In the genomic region with DNA sequence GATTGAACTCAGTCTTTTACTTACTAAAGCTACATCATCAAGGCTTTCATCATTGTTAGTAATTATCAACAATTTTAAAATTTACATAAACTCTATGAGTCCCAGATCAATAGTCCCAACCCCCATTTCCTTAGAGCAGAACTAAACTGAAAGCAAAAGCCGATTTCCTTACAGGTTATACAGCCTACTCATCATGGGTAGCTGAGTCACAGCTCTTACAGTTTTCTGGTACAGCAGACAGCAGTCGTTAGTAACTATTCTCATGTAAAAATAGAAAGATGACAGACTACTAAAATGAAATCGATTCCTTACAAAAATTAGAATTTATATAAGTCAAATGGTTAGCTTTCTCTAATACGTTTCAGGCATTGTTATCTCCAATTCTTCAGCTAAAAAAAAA, we compare ENCODE assay signal across 31 mouse cellular contexts.
A peak's percentile ranks its signal among the peaks of the same experiment; 100 is the strongest.
DNase-seq lines count a peak whose midpoint lies in the region; ATAC-seq and TF ChIP-seq lines count a peak whose summit lies in the region.
"Had no signal": no experiment of that assay in that cellular context is flagged by ENCODE, and none has a peak within 500 bp of the region (broad histone marks: within the 10 kb centered on the region; RNA-seq: fewer than 3 reads in every experiment).

No protein-coding gene starts in this region.

- in situ Hi-C loops in CH12.LX (cut with MboI; ENCODE audit: low pct_ligation_motif_present, low pct_unique_long_range_greater_than_20kb, low sequenced_read_pairs) = no loop called here

- dilution Hi-C loops in CH12.LX (cut with MboI; ENCODE audit: extremely low pct_ligation_motif_present, extremely low pct_unique_long_range_greater_than_20kb, low sequenced_read_pairs) = no loop called here

- DNase-seq in frontal cortex, postnatal 36 days (ENCODE audit: low spot score in 2 of 2) = no peak
- peak; percentile 6 for DNase-seq in CH12.LX (ENCODE audit: extremely low read depth)
- peak; percentile 11 for DNase-seq in telencephalon, adult 2 months (ENCODE audit: low read depth, low spot score)
- DNase-seq in layer of hippocampus, adult 2 months (ENCODE audit: low spot score in 2 of 2) = no peak
- DNase-seq: adrenal gland, postnatal 10 days; adrenal gland, postnatal 36 days; B cell, adult 2 months; cerebellum, adult 11 months; cerebellum, adult 2 months; cerebellum, postnatal 10 days; cerebellum, postnatal 36 days; embryo, embryonic 11 days; forebrain, postnatal 0 days; gastrocnemius, postnatal 10 days; gastrocnemius, postnatal 36 days; heart, adult 2 months; heart, postnatal 14 days; heart, postnatal 4 days; kidney, adult 11 months; kidney, adult 8-10 months had no signal

- no peak for TF ChIP-seq RAD21 in CH12.LX (IDR thresholded peaks at IDR 0.05; ENCODE audit: low read depth, low read length)

- H3K4me2 ChIP-seq in CH12.LX (ENCODE audit: insufficient read depth, low read depth, poor library complexity, severe bottlenecking) = no peak overlapping the region
- H3K4me2 ChIP-seq: embryonic facial prominence, embryonic 13.5 days; heart, embryonic 13.5 days; hindbrain, embryonic 15.5 days; intestine, embryonic 15.5 days had no signal

- no peaks in the 10 kb centered on the region for H3K27me3 ChIP-seq in CH12.LX (replicated peaks)
- H3K27me3 ChIP-seq: embryonic facial prominence, embryonic 13.5 days; heart, embryonic 13.5 days; hindbrain, embryonic 15.5 days; intestine, embryonic 15.5 days; Patski had no signal

- H3K27ac ChIP-seq in CH12.LX (ENCODE audit: insufficient read depth, low read depth) = no peak overlapping the region
- no peak overlapping the region for H3K27ac ChIP-seq in layer of hippocampus, adult 2 months
- H3K27ac ChIP-seq: embryonic facial prominence, embryonic 10.5 days; embryonic facial prominence, embryonic 13.5 days; forebrain, embryonic 10.5 days; heart, adult 2 months; heart, embryonic 10.5 days; heart, embryonic 13.5 days; hindbrain, embryonic 15.5 days; intestine, embryonic 15.5 days had no signal

- TF ChIP-seq CTCF in CH12.LX (conservative IDR thresholded peaks at IDR 0.05 in 1 of 2, IDR thresholded peaks at IDR 0.05 in 1 of 2; ENCODE audit: low read depth in 2 of 2, low read length in 2 of 2) = no peak
- no peak for TF ChIP-seq CTCF in layer of hippocampus, adult 2 months (conservative IDR thresholded peaks at IDR 0.05)

- no peak overlapping the region for H3K9ac ChIP-seq in CH12.LX (ENCODE audit: insufficient read depth, low read depth)
- H3K9ac ChIP-seq: embryonic facial prominence, embryonic 13.5 days; forebrain, postnatal 0 days; heart, embryonic 13.5 days; hindbrain, embryonic 15.5 days; intestine, embryonic 15.5 days had no signal

- peak; percentile 76 for ATAC-seq in frontal cortex, adult (ENCODE audit: low TSS enrichment)
- no peak for ATAC-seq in erythroblast, adult 5-6 weeks (replicated peaks; ENCODE audit: low FRiP score, poor library complexity, severe bottlenecking)
- ATAC-seq: forebrain, embryonic 14.5 days; forebrain, postnatal 0 days; intestine, embryonic 15.5 days; Patski had no signal

- H3K4me3 ChIP-seq in CH12.LX (replicated peaks in 1 of 3; ENCODE audit: low read depth in 2 of 3, low read length in 2 of 3, poor library complexity in 1 of 3) = no peak overlapping the region
- H3K4me3 ChIP-seq in layer of hippocampus, adult 2 months = no peak overlapping the region
- H3K4me3 ChIP-seq: embryonic facial prominence, embryonic 10.5 days; embryonic facial prominence, embryonic 13.5 days; forebrain, embryonic 10.5 days; heart, adult 2 months; heart, embryonic 10.5 days; heart, embryonic 13.5 days; hindbrain, embryonic 15.5 days; intestine, embryonic 15.5 days had no signal

- TF ChIP-seq POLR2A in CH12.LX (IDR thresholded peaks at IDR 0.05; ENCODE audit: low read depth, low read length) = no peak

- no peaks in the 10 kb centered on the region for H3K4me1 ChIP-seq in CH12.LX (ENCODE audit: control insufficient read depth in 1 of 2, insufficient read depth in 2 of 2)
- H3K4me1 ChIP-seq: embryonic facial prominence, embryonic 10.5 days; embryonic facial prominence, embryonic 13.5 days; forebrain, embryonic 10.5 days; heart, embryonic 10.5 days; heart, embryonic 13.5 days; hindbrain, embryonic 15.5 days; intestine, embryonic 15.5 days had no signal

- no peak for TF ChIP-seq EP300 in CH12.LX (IDR thresholded peaks at IDR 0.05; ENCODE audit: low read length)

- no peaks in the 10 kb centered on the region for H3K79me2 ChIP-seq in CH12.LX (replicated peaks; ENCODE audit: control insufficient read depth, extremely low read depth, insufficient read depth, poor library complexity, severe bottlenecking)

- H3K9me3 ChIP-seq in CH12.LX (replicated peaks; ENCODE audit: low read length) = peaks cover 17% of the 10 kb centered on the region
- H3K9me3 ChIP-seq: embryonic facial prominence, embryonic 10.5 days; embryonic facial prominence, embryonic 13.5 days; forebrain, embryonic 10.5 days; heart, embryonic 10.5 days; heart, embryonic 13.5 days; hindbrain, embryonic 15.5 days; intestine, embryonic 15.5 days had no signal

- no peaks in the 10 kb centered on the region for H3K36me3 ChIP-seq in CH12.LX (replicated peaks in 1 of 2; ENCODE audit: control insufficient read depth in 1 of 2, insufficient read depth in 1 of 2, low read length in 1 of 2)
- H3K36me3 ChIP-seq: embryonic facial prominence, embryonic 10.5 days; embryonic facial prominence, embryonic 13.5 days; forebrain, embryonic 10.5 days; heart, embryonic 10.5 days; heart, embryonic 13.5 days; hindbrain, embryonic 15.5 days; intestine, embryonic 15.5 days had no signal

TF ChIP-seq in CH12.LX, 34 proteins besides CTCF, POLR2A, EP300 and RAD21:
- TF ChIP-seq GABPA (IDR thresholded peaks at IDR 0.05; ENCODE audit: insufficient replicate concordance, low read depth, low read length) = no peak
- TF ChIP-seq RCOR1 (conservative IDR thresholded peaks at IDR 0.05; ENCODE audit: low read depth, low read length) = no peak
- no peak for TF ChIP-seq ZC3H11A (IDR thresholded peaks at IDR 0.05; ENCODE audit: low read depth, low read length)
- TF ChIP-seq ETS1 (conservative IDR thresholded peaks at IDR 0.05; ENCODE audit: low read depth, low read length) = no peak

Comparison
In these comparisons a context has a peak if more than half of its experiments do, and no peak if none do; other contexts are left out.
1. DNase-seq: peak in CH12.LX (single experiment) and telencephalon, adult 2 months (single experiment); none in frontal cortex, postnatal 36 days (0 of 2) and layer of hippocampus, adult 2 months (0 of 2).